Mouse (Mus musculus): ENCODE results near the gene Tmem168. TPM values are rescaled to one million over a fixed set of nuclear protein-coding genes. Genes with fewer than 3 reads are reported as not detected.

The Tmem168 gene
- total and polyA plus RNA-seq, 3 experiments: 12.0 to 23.0 TPM; not detected in 1

- no peak for DNase-seq (ENCODE audit: low read depth, low spot score)
- Histone ChIP-seq H3K4me3 (ENCODE audit: control insufficient read depth in 1 of 2, insufficient read depth in 1 of 2, low read depth in 2 of 2, low read length in 2 of 2) (no peak overlapping the region), H3K36me3 (ENCODE audit: control insufficient read depth in 1 of 2, insufficient read depth in 2 of 2, low read length in 2 of 2) (no peaks in the 10 kb centered on the region), H3K9me3 (replicated peaks; ENCODE audit: insufficient read depth, low read length) (no peaks in the 10 kb centered on the region), H3K4me1 (ENCODE audit: control insufficient read depth in 1 of 2, insufficient read depth in 2 of 2, low read length in 2 of 2) (no peaks in the 10 kb centered on the region), H3K79me2 (ENCODE audit: control insufficient read depth, insufficient read depth, low read length, poor library complexity) (no peaks in the 10 kb centered on the region), H3K27ac (ENCODE audit: control insufficient read depth, low read depth, low read length) (no peak overlapping the region), H3K27me3 (ENCODE audit: control insufficient read depth in 1 of 2, insufficient read depth in 2 of 2, low read length in 2 of 2) (no peaks in the 10 kb centered on the region; a peak in 1 of 4 replicates), H3K9ac (ENCODE audit: control insufficient read depth, low read depth, low read length, poor library complexity, severe bottlenecking) (no peak overlapping the region)
- TF ChIP-seq ZKSCAN1 (IDR thresholded peaks at IDR 0.05; ENCODE audit: low read depth, low read length) (no peak), KAT2A (conservative IDR thresholded peaks at IDR 0.05; ENCODE audit: low read depth, low read length) (no peak), GABPA (IDR thresholded peaks at IDR 0.05; ENCODE audit: low read depth, low read length) (no peak), BHLHE40 (IDR thresholded peaks at IDR 0.05; ENCODE audit: borderline replicate concordance, low read depth, low read length) (no peak), MAFK (IDR thresholded peaks at IDR 0.05; ENCODE audit: borderline replicate concordance, low read depth, low read length) (no peak), SIN3A (IDR thresholded peaks at IDR 0.05; ENCODE audit: low read length) (no peak), TCF12 (IDR thresholded peaks at IDR 0.05; ENCODE audit: low read depth, low read length) (no peak), NRF1 (IDR thresholded peaks at IDR 0.05; ENCODE audit: insufficient read depth, low read depth, low read length, poor library complexity, severe bottlenecking) (no peak), MAX (IDR thresholded peaks at IDR 0.05; ENCODE audit: low read length) (no peak), POLR2AphosphoS2 (IDR thresholded peaks at IDR 0.05; ENCODE audit: low read length) (no peak), USF2 (IDR thresholded peaks at IDR 0.05; ENCODE audit: borderline replicate concordance in 1 of 2, insufficient read depth in 1 of 2, low read depth in 1 of 2, low read length in 2 of 2) (no peak), ZNF384 (IDR thresholded peaks at IDR 0.05; ENCODE audit: low read depth, low read length) (no peak), E2F4 (IDR thresholded peaks at IDR 0.05; ENCODE audit: borderline replicate concordance, low read depth, low read length) (no peak), POLR2AphosphoS5 (IDR thresholded peaks at IDR 0.05; ENCODE audit: borderline replicate concordance, low read depth, low read length) (no peak), ZMIZ1 (IDR thresholded peaks at IDR 0.05; ENCODE audit: low read depth, low read length) (no peak), MXI1 (IDR thresholded peaks at IDR 0.05; ENCODE audit: low read depth, low read length) (no peak), ZC3H11A (IDR thresholded peaks at IDR 0.05; ENCODE audit: low read depth, low read length) (no peak), TBP (IDR thresholded peaks at IDR 0.05; ENCODE audit: low read depth, low read length) (no peak), EP300 (IDR thresholded peaks at IDR 0.05; ENCODE audit: low read depth in 1 of 2, low read length in 2 of 2) (no peak), MEF2A (IDR thresholded peaks at IDR 0.05; ENCODE audit: extremely low read depth, insufficient replicate concordance, low read depth, low read length, poor library complexity, severe bottlenecking) (no peak)
Observed at GRCm38 (mm10) chr6:13537275-13537964, 70.5 kb downstream of the Tmem168 start.

Other genes with a start within 250 kb of the Tmem168 start
- 3.1 and 3.6 TPM in 2 replicates for gene Bmt2, start 69.9 kb upstream of the Tmem168 start, total RNA-seq (2012; rRNA removed)
- 1 to 10 TPM in 1 of 2 experiments, not detected in 1; 4.7 TPM for gene Bmt2, start 69.9 kb upstream of the Tmem168 start, polyA plus RNA-seq (2012; ENCODE audit: insufficient read depth in 1 of 2, insufficient read length in 2 of 2, low read depth in 1 of 2, low replicate concordance in 2 of 2, missing spikeins in 1 of 2)
- gene Gpr85, start 231.8 kb upstream of the Tmem168 start, total RNA-seq (2012; rRNA removed): not detected in 2 replicates
- not detected for gene Gpr85, start 231.8 kb upstream of the Tmem168 start, polyA plus RNA-seq (2012; ENCODE audit: insufficient read depth in 1 of 2, insufficient read length in 2 of 2, low read depth in 1 of 2, low replicate concordance in 2 of 2, missing spikeins in 1 of 2)